Mouse (Mus musculus) layer of hippocampus, postnatal 14 days (tissue): ENCODE results near the gene Ctu2. TPM values are rescaled to one million over a fixed set of nuclear protein-coding genes. Genes with fewer than 3 reads are reported as not detected.

ENCODE experiments used
- DNase-seq, 2 experiments: peaks; one replicate each; pipeline ENCODE4 v3.0.0; 2021 to 2022; ENCODE audit warnings: low spot score in 2 of 2, mixed read lengths in 1 of 2
- total RNA-seq, 2 experiments: library from RNA; stranded (reverse); gene quantifications; 2 replicates each; pipeline ENCODE4 v1.2.3; 2021

Gene Ctu2
- total RNA-seq, 2 experiments from 2014 or later, result 27.6 to 28.9 TPM

- DNase-seq, result no peak
These were observed 6.5 kb downstream of the Ctu2 start for GRCm38 (mm10) chr8:122482448-122482847.

- no peak for DNase-seq
These were observed 7.9 kb downstream of the Ctu2 start for GRCm38 (mm10) chr8:122483877-122484276.

DNA sequence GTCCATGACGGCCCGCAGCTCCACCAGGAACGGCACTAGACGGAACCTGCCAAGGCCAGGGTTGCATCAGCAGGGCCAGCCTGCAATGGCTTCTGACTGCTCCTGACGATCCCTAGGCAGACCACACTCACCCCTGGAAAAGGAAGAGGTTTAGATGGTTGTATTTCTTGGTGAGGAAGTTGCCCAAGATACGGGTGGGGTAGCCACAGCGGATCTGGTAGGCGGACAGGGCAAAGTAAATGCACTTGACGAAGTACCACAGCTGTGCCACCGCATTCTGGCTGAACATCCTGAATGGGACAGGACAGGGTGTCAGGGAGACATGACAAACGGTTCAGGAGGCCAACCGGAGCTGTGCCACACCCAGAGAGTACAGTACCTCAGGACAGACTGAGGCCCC is 8.9 kb downstream of the Ctu2 start:
- DNase-seq, result no peak

- peak; percentile 47 to 73 for DNase-seq
These were observed 12.4 kb downstream of the Ctu2 start for GRCm38 (mm10) chr8:122488387-122488786.

DNA sequence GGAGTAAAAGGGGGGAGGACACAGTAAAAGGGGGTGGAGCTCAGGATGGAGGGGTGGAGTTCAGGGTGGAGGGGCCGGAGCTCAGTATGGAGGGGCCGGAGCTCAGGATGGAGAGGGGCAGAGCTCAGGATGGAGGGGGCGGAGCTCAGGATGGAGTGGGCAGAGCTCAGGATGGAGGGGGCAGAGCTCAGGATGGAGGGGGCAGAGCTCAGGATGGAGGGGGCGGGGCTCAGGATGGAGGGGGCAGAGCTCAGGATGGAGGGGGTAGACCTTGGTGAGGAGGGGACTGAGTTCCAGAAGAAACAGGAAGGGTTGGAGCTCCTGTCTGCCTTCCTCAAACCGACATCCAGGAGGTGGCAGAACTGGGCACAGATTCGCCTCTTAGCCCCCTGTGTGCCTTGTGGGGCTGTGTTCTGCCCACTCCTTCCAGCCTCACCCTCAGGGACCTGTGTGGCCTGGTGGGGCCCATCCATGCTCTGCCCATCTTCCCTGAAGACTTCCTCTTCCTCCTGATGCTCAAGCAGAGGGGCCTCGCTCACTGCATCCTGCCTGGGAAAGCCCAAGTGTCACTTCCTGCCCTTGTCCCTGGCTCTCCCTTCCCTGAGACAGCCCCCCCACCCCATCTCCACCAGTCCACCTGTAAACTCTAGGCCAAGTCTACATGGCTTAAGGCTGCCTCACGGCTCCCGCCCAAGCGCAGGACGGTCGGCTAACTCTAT is 21.2 kb downstream of the Ctu2 start:
- no peak for DNase-seq

GRCm38 (mm10) chr8:122497912-122498311 is 22.0 kb downstream of the Ctu2 start:
- DNase-seq, result no peak

DNA sequence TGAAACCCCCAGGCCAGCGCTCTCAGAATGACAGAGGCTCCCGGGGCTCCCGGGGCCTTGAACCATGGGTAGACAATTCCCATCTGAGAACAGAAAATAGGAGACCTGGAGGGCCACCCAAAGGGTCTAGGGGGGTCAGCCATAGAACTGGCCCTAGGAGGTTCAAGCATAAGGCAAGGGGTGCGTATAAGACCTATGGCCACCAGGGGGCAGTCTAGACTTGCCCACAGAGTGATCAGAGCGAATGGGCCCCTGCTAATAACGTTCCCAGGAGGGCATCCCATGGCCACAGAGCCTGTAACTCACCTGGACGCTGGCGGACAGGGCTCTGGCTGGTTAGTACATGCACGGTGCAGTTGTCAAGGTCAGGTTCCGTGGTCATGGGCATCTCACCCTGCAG is 24.9 kb downstream of the Ctu2 start:
- peak; percentile 75 to 80 for DNase-seq

DNA sequence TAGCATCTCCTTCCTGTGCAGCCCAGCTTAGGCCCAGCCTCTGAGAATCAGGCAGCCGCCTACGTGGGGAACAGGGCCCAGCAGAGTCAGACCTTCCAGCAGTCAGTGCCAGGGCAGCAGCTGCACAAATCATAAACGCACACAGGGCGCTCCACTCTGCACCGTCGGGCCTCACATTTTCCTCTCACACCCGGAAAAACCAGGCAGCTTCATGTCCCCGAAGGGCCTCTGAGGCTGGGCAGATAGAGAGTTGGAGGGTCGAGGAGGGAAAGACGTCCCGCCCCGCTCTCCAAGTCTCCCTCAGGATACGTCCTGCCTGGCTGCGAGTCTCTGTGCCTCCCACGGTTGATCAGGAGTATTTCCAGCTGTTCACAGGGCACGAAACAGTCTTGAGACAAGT is 35.6 kb downstream of the Ctu2 start:
- no peak for DNase-seq

- no peak for DNase-seq
These were observed 36.4 kb downstream of the Ctu2 start for GRCm38 (mm10) chr8:122512392-122512791.

DNA sequence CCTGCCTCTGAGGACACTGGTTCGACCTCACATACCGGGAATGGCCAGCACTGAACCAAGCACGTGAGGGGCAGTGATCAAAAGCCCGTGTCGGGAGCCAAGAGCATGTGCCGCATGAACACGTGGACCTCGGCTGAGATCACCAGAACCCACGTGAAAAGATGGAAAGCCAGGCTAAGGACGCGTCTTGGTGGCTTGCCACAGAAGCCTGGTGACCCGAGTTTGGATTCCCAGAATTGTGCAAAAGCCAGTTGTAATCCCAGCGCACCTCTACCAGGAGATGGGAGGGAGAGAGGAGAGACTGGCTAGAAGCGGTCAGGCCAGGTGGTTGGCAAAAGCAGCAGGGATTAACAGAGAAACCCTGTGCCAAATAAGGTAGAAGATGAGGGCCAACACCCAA is 39.8 kb downstream of the Ctu2 start:
- DNase-seq, result no peak

GRCm38 (mm10) chr8:122517541-122518190 is 41.7 kb downstream of the Ctu2 start:
- no peak for DNase-seq

DNA sequence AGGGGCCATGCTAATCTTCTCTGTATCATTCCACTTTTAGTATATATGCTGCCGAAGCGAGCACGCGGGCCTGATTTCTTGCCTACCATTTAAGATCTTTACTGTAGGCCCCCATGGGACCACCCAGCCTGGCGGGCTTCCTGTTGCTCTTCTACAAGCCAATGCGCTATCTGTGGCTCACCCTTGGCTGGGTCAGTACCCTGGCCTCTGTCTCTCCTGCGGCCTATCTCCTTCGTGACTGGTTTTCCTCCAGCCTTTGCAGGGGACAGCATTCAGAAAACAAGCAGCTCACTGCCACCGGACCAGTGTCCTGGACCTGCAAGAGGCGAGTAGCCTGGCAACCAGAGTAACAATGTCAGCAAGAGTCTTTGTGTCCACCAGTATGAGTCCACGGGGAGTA is 44.7 kb downstream of the Ctu2 start:
- no peak for DNase-seq

DNA sequence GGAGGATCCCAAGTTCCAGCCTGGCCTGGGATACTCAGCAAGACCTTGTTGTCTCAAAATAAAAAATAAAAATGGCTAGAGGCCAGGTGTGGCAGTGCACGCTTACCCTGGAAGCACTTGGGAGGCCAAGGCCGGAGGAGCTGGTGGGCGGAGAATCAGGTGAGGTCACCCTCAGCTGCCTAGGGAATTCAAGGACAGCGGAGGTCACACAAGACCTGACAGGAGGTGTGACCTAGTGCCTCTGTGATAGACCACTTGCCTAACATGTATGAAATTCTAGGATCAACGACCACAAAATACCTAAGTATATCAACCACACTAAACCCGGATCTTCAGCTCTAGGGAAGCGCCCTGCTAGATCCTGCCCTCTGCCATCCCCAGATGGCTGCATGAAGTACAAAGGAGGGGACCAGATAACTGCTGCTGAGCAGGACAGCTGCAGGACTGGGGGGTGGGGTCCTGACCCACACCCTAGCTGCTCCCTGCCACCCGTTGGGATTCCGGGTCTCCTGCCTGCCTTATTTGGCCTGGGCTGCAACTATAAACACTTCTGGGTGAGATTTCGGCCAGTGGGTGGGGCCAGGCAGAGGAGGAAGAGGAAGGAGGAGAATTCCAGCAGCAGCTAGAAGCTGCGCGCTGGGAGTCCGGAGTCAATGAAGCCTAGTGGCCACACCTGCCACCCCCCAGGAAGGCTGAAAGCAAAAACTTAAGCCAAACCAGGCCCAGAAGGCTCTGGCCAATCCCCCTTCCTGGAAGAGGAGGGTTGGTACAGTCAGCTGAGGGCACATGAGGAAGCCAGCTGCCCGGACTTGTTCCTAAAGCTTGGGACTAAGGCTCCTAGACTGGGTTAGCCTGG is 47.1 kb downstream of the Ctu2 start:
- DNase-seq, result no peak

GRCm38 (mm10) chr8:122523652-122524360 is 47.9 kb downstream of the Ctu2 start:
- peak; percentile 26 to 29 for DNase-seq

DNA sequence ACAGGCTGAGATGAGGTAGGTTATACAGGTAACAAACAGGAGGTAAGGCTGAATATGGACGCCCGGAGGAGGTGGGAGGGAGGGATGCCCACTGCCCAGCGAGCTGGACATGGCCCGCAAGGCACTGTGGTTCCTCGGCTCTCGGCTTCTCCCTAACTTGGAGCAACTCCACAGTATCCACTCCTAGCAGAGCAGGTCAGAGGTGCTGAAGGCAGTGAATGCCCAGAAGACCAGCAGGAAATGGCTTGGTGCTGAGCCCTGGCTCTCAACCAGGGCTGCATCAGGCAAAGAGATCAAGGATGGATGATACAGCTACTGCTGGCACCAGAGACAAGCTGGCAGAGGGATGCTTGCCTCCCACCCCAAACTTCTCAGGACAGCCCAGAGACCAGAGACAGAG is 48.6 kb downstream of the Ctu2 start:
- no peak for DNase-seq

GRCm38 (mm10) chr8:122525004-122525403 is 49.1 kb downstream of the Ctu2 start:
- DNase-seq, result no peak

DNA sequence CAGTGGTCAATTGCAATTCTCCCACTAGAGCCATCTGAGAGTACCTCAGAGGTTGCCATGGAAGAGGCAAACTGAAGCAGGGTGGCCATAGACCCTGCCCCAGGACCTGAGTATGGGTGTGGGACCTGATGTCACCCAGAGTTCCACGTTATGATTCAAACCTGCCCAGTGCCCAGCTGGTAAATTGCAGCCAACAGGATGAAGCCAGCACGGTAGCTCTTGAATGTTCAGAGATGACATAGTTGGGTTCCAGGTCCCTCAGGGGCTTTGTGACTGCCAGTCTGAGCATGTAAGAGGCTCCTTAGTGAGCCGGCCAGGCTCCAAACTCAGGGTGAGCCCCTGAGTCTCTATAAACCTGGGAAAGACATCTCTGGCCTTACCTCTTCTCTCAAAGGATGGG is 50.1 kb downstream of the Ctu2 start:
- DNase-seq, result no peak

DNA sequence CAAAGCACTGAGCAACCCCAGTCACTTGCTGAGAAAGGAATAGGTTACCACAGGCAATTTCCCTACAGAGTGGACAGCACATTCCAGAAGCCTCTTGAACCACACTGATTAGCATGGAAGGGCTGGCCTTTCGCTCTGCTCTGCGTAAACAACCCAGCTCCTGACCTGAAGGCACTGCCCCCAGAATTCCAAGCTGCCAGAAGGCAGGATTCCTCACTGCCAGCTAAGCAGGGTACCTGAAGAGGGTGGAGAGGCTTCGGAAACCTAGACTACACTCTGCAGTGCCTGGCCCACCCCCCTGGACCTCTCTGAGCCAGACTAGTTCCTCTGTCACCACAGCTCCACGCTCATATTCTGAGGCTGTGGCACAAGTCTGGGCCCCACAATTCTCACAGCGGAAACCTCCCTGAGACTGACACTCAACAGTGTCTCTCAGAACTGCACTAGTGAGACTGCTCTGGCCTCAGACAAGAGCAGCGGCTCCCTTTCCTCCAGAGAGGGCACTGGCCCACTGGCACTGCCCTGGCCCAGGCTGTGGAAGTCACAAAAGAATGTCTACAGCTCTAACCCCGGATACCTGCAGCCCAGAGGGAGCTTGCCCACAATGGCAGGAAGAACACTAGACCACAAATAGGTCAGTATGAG is 50.7 kb downstream of the Ctu2 start:
- DNase-seq, result no peak

DNA sequence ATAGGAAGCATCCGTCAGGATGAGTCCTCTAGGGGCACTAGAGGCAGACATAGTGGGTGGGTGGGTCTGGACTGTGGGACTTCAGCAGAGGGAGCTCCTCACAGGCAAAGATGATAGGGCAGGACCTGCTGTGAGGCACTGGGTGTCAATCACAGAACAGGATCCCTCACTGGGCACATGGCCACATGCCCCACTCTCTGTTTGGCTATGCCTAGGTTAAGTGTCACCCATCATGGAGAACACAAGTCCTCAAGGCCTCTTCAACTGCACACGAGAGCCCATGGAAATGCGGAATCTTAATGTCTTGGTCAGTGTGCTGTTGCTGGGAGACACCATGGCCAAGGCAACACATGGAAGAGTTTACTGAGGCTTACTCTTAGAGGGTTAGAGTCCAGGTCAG is 52.0 kb downstream of the Ctu2 start:
- DNase-seq, result no peak

DNA sequence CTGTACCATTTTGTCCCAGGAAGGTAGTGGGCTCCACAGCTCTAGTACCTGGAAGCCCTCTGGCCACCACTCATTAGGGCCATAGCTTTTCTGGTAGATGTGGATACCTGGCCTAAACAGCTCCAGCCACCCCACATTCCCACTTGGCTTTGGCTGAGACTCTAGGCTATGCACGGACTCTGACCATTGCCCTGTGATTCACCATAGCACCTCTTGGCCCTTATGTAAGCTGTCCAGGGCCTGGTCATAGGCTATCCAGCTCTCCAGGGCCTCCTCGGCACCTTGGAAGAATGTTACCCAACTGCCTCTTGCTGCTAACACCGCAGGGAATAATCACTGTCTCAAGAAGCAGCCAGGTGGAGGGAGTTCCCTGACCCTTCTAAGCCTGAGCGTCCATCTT is 53.2 kb downstream of the Ctu2 start:
- no peak for DNase-seq

DNA sequence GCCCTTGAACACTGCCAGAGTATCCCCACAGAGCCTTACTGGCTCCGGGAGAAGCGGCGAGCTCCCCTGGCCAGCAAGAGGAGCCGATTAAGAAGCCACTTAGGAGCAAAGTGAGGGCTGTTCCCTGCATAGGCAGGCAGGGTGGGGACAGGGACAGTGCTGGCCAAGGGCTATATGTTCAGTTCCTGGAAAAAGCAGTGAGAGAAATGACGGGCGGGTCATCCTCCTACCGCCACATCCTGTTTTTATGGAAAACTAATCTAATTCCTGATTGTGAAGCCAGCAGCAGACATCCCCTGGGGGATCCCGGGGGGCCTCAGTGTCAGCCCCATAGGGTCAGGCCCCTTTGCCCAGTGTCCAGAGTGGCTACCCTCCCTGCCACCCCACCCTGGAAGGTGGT is 55.4 kb downstream of the Ctu2 start:
- DNase-seq, result no peak
